Mouse (Mus musculus) ES-CJ7 (cell line): ENCODE results near the gene Gm13090.

Experiments
- DNase-seq: peaks from one replicate; pipeline ENCODE4 v3.0.0; 2011; ENCODE audit warnings: low read depth, low spot score

Gene Gm13090

GRCm38 (mm10) chr4:151089270-151089669 is at the start of gene Gm13090:
TSS of gene Gm13090 (plus strand) at chr4:151089570.
- no peak for DNase-seq

GRCm38 (mm10) chr4:151041506-151041905 is 47.9 kb upstream of the Gm13090 start:
- no peak for DNase-seq

DNA sequence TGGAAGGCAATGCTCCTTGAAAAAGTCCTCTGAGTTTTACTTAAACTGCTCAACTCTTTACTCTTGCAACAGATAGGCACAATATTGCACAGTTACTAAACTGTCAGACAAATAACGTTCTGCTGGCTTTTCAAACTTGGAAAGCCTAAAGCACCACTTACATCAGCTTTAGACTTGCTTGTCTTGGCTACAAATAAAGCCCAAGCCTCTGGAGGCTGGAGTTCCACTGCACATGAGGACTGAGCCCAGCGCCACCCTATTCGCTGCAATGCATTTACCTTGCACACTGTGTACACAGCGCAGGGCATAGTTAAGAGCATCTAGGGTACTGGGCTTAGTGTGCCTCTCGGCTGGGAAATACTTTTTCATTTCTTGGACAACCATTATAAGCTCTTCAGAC is 46.1 kb upstream of the Gm13090 start:
- no peak for DNase-seq

- DNase-seq, result peak; percentile 95
Observed at GRCm38 (mm10) chr4:151044037-151044943, 45.1 kb upstream of the Gm13090 start, which contains the start of gene Per3. TSS of gene Per3 (minus strand) at chr4:151044665.

DNA sequence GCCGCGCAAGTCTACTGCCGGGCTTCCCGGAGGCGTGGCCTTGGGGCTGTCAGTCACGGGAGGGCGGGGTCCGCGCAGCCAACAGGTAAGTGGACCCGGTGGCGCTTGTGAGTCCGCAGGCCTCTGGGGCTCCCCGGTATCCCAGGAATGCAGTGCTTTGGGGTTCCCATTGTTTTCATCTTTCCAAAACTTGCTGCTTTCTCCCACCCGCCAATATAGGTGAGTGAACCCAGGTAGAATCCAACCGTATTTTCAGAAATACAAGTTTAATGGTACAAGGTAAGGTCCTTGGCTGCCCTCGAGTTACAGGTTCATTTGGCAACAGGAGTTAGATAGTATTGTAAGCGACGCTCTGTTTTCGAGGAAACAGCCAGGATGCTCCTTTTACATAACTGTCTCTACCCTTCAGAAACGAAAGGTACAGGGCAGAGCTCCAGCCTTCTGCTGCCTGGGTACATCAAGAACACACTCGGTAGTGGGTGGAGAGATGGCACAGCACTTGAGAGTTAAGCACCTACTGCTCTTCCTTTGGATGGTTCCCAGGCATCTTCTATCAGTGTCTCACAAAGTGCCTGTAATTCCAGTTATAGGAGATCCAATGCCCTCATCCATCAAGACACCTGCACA is 44.3 kb upstream of the Gm13090 start:
- DNase-seq, result no peak

- DNase-seq, result no peak
Observed at GRCm38 (mm10) chr4:151046524-151046923, 42.8 kb upstream of the Gm13090 start.

- no peak for DNase-seq
Observed at GRCm38 (mm10) chr4:151051162-151051561, 38.2 kb upstream of the Gm13090 start.

DNA sequence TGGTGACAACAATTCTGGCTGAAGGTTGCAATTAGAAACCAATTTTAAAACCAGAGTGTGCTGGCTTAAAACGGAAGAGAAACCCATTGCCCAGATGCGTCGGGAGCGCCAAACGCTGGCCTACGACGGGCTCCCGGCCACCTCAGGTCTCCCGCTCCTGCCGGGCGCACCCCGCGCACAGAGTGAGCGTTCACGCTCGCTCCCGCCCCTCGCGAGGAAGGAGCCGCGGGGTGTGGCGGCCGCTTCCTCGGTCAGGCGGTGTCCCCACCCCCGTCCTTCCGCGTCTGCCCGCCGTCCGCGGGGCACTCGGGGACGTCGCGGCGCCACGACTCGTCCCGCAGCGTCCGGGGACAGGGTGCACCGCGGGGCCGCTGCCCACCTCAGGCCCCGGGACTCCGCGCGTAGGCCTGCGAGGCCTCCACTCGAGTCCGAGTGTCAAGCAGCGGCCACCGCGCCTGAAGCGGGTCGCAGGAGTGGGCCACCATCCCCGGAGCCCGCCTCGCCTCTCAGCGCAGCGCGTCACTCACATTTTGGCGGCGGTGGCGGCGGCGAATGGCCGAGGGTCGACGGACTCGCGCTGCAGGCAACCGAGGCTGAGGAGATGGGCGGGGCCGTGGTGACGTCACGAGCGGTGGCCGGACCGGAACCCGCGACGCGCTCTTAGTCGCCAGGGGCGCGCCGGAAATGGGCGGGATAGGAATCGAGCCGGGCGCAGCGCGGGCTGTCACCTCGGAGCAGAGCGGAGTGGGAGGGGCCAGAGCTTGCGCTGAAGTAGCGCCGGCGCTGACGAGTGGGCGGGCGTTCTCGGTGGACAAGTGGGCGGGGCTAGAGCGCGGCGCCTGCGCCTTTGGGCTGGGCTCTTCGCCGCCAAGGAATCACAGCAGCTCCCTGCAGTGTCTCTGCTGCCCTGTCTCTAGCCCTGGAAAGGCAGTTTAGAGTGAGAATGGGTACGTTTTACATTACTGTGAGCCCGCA is 31.7 kb upstream of the Gm13090 start, which contains the start of gene Vamp3:
Gene Vamp3, minus strand, starts transcription at position 617 of the 975 bp plus-strand sequence.
- peak; percentile 98 for DNase-seq

DNA sequence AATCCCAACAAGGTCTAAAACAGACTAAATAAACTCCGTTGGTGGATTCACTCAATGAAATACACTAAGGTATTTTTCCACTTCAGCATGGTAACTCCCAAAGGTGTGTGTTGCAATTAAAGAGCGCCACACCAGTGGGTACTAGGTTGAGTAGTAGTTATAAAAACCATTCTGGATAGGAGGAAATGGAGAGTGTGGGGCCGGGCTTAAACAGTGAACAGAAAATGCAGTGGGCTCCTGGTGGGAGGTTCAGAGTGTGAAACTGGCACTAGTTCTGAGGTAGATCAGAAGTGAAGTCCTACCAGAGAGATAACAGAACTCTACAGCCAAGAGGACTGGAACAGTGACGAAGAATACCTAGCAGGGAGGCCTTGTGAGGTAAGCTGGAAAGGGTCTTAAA is 30.7 kb upstream of the Gm13090 start:
- no peak for DNase-seq

DNA sequence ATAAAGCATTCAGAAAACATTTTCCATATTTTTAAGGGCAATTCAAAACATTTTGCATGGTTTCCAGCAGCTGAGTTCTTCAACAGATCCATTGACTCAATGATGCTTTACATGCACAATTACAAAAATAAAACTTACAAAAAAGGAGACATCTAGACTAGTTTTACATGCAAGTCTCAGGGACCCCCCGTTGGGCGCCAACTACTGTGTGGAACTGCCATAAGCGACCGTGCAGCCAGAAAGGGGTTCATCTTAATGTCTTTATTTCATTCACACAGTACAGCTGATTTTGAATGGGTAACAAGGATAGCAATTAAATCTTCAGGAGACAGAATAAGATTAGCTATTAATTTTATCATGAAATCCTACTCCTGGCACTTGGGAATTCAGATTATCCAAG is 29.8 kb upstream of the Gm13090 start:
- no peak for DNase-seq

DNA sequence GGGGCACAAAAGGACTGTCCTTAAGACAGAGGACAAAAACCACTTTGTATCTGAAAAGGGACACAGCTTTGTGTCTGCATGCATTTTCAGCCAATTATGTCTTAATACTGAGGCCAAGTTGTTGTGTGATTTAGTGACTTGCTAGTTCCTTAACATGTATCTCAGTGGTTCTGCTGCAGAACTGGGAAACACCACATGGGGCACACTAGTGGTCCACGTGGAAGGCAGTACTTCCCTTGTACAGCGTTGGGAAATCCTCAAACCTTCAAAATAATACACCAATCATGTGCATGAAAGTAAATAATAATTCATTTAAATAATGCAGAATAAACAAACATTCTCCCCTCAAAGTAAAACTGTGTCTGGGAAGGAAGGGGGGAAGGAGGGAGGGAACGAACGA is 20.6 kb upstream of the Gm13090 start:
- peak; percentile 11 for DNase-seq

DNA sequence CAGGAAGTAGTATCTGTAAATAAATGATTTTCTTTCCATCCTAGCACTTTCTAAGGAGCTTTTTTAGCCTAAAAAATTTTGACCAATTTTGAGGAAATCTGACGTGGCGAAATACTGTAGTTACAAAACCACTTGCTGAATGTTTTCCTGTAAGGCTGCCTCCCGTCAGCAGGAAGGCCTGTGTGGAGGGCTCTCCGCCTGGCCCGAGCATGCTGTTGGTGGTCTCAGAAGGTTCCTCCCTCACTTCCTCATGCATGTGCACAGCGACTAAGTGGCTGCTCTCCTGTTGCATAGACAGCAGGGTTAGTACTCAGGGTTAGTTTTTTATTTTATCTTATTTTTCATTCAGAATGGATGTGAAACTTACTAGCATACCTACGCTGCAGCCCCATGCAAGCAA is 18.4 kb upstream of the Gm13090 start:
- DNase-seq, result no peak

DNA sequence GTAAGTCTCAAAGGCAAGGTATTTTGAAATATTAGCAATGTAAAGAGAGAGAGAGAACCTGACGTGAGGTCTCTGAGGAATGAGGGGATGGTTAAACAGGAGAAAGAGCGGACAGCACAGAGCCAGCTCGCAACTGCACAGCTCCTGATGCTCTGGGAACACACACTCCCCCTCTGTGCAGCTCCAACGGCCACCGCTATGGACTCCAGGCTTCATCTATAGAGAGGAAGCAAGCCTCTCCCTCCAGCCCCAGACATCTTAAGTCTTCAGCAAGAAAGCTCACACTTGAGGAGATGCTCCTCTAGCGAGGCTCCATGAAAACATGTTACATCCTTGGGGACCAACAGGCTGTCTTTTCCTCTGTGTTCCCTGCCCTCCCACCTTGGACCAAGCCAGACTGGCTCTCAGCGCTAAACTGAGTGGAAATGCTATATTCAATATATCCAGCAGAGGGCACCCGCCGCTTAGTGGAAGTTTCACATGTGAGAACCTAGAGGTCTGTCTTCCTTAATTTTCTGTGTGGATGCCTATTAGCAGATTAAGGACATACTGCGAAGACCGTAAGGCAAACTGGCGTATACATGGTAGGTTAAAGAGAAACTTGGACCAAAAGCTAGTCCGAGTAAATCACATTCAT is 16.1 kb upstream of the Gm13090 start:
- DNase-seq, result peak; percentile 53

- no peak for DNase-seq
Observed at GRCm38 (mm10) chr4:151074817-151075216, 14.6 kb upstream of the Gm13090 start.

- no peak for DNase-seq
Observed at GRCm38 (mm10) chr4:151081355-151081754, 8.0 kb upstream of the Gm13090 start.

DNA sequence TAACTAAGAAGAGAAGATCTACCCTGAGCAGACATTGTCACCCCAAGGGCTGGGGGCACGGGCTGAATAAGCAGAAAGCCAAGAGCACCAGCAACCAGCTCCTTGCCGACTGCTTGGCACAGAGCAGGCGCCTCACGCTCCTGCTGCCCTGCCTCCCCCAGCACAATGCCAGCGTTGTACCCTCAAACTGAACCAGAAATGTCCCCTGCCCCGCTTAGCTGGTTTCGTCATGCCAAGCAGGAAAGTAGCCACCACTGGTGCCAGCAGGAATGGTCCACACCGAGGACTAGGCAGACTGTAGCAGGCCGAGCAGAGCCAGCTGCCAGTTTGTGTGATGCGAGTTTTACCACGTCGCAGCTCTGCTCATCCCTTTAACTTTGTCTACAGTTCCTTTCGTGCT is 7.4 kb upstream of the Gm13090 start:
- no peak for DNase-seq

DNA sequence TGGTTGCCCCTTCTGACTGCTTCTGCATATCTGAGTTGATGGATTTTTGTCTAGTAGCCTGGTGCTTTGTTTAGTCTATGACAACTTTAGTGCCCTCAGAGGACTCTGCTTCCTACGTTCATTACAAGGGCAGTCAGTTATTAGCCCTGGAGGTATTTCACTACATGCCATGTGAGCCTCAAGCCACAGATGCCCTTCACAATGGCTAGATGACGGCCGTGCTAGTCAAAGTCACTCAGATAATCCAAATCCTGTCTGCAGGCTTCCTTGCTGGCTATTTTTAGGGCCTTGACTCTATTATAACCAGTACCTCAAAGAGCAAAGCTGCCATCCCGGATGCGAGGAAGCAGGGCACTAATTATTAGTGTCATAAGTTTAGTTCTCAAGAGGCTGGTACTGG is 6.3 kb upstream of the Gm13090 start:
- no peak for DNase-seq

DNA sequence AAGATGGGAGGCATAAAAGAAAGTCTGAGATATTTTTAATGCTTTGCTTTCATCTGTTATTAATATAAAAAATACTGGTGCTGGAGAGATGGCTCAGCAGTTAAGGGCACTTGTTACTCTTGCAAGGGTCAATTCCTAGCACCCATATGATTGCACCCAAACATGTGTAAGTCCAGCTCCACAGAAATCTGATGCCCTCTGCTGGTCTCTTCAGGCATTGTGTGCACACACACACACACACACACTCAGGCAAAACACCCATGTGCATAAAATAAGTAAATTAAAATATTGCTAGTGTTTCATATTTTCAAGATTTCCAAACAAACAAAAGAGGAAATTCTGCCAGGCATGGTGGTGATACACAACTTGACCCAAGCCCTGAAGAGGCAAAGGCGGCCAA is 2.0 kb upstream of the Gm13090 start:
- DNase-seq, result no peak

- DNase-seq, result no peak
Observed at GRCm38 (mm10) chr4:151088819-151089218, 551 bp upstream of the Gm13090 start.

DNA sequence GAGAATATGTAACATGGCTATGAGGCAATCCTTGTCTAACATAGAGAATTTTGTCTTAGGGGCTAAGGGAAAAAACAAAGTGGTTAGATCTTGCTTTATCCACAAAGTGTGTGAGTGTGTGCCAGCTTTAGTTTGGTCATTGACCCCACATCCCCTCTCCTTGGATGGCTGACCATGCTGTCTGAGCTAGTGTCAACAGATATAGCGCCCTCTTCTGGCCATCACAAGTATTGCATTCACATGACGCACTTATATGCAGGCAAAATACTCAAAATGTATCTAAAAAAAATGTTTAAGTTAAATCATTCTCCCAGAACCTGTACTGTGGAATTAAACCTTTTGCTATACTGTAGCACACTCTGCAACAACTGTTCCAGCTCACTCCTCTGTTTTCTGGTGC is 5.8 kb downstream of the Gm13090 start:
- peak; percentile 75 for DNase-seq
